Mouse (Mus musculus): ENCODE measurements around the gene Zfp850.
"Not testable (repeated sequence)": the region's sequence is repeated elsewhere in the genome, so short reads cannot be mapped to it uniquely, and the experiment has no call there.

The Zfp850 gene

DNA sequence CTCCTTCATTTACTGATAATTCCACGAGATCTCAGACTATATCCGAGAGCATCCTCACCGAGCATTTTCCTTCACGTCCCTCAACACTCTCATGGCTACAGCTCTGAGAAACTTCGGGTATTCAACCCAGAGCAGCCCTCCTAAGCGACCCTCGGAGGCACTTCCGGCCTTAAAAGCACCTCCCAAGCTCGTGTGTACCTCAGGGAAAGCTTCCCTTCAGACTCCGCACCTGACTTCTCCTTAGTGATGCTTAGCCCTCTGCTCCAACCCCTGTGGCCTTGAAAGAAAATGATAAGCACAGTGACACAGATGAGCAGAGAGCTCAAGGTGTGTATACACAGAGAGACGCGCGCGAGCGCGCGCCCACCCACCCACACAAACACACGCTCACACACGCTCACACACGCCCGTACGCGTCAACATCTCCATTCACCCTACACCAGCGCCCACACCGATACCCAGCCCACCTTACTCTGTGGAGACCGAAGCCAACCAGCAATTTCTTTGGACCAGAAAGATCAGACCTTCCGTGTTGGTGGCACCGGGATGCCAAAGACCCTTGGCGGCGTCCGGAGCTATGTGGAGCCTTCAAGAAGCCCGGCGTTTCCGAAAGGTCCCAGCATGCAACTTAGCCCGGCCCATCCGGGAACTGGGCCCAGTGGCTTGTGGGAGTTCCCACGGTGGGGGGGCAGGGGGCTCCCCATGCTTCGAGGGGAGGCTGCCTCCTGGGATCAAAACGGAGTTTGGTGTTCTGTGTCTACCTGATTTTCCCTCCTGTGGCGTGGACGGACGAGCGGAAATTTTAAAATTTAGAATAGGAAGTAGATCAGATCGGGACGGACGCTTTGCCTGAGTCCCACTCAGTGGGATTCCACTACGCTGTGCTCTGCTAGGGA is at the start of gene Zfp850:
Gene Zfp850, minus strand, starts transcription at position 567 of the 896 bp plus-strand sequence.
- peak; percentile 71 to 72 for DNase-seq (ENCODE audit: low spot score in 2 of 2)

DNA sequence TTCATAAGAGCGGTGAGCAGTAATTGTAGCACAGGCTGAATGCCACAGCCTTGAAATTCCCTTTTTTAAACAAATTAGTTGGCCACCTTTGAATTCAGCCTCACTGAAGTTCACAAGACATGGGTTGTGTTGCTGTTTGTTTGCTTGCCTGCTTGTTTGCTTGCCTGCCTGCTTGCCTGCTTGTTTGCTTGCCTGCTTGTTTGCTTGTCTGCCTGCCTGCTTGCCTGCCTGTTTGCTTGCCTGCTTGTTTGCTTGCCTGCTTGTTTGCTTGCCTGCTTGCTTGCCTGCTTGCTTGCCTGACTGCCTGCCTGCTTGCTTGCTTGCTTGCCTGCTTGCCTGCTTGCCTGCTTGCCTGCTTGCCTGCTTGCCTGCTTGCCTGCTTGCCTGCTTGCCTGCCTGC is 46.1 kb upstream of the Zfp850 start:
- no peak for DNase-seq (ENCODE audit: low spot score in 2 of 2)

DNA sequence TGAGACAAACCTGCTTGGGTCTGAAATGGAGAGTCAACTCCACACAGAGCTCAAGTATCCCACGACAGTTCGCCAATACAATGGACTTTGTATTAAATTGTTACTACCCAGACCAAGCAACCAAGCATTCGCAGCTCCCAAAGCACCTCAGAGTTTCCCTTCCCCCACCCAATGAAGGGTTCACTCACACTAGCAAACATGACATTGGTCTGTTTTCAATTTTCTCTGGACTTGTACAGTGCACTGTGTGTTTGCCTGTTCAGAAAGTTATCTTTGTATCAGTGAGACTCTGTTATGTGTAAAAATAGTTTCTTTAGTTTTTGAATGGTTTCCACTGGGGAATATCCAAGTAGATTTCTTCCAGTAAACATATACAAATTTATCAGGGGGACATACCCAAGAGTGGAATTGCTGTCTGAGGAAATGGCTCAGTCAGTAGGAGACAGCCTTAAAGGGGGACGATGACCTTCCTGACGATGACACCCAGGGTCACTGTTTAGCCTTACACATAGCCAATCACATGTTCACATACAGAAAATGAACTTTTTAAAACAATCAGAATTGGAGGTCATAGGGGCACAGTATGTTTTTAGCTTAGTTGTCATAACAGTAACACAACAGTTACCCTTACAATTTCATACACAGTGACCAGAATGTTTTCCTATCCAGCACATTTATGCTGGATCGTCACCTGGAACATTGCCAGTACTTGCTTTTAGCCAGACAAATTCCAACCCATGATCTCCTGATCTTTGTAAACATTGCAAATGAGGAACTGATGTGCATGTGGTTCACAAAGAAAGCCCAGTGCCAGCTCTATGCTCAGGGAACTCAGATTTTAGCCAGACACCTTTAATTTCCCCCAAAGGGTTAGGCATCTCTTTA is 39.4 kb upstream of the Zfp850 start:
- DNase-seq (ENCODE audit: low spot score in 2 of 2), result no peak

DNA sequence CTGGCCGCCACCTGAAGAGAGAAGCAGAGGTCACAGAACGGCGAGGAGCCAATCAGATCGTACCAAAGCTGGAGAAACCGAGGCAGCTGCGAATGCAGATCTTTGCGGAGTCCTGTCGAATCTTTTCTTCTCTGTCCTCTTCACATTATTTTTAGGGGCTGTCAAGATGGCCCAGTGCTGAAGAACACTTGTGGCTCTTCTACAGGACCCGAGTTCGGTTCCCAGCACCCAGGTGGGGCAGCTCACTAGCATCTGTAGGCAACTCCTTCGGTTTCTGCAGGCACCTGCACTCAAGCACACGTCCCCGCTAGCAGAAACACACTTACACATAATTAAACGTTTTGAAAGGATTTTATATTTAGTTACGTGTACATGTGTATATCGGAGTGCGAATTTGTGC is 36.7 kb upstream of the Zfp850 start:
- DNase-seq (ENCODE audit: low spot score in 2 of 2), result peak in 1 of 2 experiments; percentile 11

DNA sequence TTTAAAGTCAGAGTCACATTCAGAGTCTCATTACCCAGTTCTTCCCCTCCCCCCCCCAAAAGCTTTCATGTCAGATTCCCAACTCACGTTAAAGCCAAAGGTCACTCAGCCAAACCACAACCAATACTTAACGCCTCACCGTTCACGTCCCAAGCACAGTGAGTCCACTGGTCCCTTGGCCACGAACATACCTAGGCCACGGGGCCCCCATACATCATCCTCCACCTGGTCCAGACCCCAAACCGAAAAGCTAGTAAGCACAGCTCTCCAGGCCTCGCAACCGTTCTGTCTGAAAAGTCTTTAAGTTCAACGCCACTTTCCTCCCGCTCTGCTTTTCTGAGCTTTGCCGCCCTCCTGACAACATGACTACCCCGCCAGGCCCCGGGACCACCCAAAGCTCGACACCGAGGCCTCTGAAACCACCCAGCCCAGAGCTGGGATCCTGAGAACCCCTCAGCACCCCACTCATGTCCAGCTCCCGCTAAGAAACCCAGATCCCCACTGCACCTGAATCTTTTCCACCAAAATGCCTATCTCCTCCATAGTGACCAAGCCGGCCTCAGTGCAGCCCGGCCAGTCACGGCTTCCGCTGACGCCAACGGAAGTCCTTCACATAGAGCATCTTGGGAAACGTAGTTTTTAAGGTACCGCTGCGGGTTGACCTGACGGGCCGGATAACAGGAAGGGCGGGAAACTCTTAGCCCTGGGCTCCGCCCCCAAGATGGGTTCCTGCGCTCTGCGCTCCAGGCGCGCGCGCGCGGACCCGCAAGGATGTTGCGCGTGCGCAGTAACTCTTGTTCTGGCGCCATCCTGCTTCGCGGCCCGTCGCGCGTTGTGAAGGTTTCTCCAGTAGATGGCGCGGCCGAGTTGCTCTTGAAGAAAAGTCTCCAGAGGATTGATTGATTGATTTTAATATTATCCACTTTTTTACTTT is 35.8 kb upstream of the Zfp850 start, which contains the start of gene Psmc4:
Gene Psmc4, minus strand, starts transcription at position 626 of the 934 bp plus-strand sequence.
- peak; percentile 99 for DNase-seq (ENCODE audit: low spot score in 2 of 2)

DNA sequence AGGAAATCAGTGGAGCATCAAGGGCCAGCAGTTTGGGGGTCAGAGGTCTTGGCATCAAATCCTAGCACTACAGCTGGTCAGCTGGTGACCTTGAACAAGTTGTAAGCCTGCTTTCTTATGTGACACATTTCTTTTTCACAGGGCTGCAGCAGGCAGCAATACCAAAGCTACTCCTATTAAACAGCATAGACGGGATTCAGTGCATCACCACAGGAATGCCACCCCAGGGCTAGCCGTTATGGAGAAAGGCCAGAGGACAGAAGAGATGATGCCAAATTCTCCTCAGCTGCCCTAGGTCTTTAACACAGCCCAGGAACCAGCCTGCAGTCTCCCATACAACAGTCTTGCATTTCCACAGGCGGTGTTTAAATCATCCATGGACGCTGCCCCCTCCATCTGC is 30.6 kb upstream of the Zfp850 start:
- no peak for DNase-seq (ENCODE audit: low spot score in 2 of 2)

DNA sequence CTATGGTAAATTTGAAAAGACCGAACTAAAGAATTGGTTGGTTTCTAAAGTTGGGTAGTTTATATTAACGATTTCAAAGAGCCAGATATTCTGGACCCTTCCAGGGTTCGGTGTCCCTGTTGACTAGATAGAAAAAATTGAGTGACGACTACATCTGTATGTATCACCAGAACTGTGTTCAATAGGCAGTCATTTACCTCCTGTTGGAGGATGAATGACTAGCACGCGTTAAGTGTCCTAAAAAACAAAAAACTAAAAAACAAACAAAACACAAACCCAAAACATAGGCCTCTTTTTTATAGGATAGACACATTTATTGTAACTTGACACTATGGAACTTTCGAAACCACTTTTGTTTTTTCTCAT is 513 bp upstream of the Zfp850 start:
- DNase-seq (ENCODE audit: low spot score in 2 of 2), result no peak

DNA sequence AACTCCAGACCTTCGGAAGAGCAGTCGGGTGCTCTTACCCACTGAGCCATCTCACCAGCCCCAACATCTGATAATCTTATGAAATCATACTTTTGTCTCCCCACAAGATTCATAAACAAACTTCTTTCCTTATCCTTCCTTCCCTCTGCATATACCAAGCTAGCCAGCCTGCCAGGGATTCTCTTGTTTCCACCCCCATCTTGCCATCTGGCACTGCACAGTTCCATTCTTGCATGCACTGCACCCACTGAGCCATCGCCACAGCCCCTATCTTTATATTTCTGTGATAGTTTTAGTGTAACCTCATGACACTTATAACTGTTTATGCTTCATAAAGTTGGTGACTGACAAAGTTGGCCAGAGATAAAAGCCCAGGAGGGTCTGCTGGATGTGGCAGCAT is 3.6 kb downstream of the Zfp850 start:
- no peak for DNase-seq (ENCODE audit: low spot score in 2 of 2)

DNA sequence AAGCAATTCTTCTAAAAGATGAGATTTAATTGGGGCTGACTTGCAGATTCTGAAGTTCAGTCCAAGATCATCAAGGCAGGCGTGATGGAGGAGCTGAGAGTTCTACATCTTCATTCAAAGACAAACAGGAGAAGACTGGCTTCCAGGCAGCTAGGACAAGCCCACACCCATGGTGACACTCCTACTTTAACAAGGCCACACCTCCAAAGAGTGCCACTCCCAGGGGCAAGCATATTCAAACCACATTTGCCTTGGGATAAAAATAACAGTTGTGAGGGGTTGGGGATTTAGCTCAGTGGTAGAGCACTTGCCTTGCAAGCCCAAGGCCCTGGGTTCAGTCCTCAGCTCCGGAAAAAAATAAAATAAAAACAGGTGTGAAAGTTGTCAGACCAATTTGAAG is 31.7 kb downstream of the Zfp850 start:
- DNase-seq (ENCODE audit: low spot score in 2 of 2), result no peak

DNA sequence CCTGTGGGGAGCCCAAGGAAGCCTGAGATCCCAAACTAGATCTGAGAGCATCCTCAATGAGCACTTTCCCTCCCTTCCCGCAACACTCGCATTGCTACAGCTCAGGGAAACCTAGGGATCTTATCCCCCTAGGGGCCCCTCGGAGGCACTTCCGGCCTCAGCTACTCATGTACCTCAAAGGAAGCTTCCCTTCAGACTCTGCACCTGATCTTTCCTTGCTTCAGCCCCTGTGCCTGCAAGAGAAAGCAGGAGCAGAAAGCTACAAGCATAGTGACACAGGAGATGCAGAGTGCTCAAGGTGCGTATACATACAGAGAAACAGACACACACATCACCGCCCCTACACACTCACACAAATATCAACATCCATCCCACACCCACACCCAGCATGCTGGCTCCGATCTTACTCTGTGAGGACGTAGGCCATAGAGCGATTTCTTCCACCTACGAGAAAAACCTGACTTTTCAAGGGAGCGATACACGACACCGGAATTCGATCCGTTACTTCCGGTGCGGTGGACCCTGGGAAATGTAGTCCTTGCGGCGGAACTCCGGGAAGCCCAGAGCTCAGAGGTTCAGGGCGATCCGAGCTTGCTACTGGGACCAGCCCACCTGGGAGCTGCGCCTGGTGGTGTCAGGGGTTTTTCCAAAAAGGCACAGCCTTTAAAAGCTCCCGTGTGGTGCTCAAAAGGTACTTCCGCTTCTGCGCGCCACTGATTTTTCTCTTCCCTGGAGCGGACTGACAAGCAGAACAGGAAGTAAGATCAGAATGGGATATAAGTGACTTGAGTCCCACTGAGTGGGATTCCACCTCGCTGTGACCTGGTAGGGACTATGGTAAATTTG is 35.0 kb downstream of the Zfp850 start, which contains the start of gene Zfp780b:
Gene Zfp780b, minus strand, starts transcription at position 489 of the 846 bp plus-strand sequence.
- peak; percentile 63 to 72 for DNase-seq (ENCODE audit: low spot score in 2 of 2)

DNA sequence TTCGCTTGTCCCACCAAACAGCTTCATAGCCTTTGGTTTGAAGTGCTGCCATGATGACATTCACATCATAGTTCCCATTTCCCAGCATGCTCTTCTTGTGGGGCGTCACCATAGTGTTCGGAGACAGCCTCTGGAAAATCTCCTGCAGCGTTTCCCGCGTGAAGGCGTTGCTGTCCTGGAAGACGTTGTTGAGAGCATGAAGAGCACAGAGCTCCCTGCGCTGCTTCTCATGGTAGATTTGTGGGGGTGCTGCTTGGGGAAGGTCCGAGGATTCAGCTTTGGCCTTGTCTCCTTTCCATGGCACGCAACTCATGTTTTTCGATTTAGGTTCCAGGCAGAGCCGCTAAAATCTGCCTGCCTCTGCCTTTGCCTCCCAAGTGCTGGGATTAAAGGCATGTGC is 64.5 kb downstream of the Zfp850 start:
- DNase-seq (ENCODE audit: low spot score in 2 of 2), result not testable (repeated sequence)

DNA sequence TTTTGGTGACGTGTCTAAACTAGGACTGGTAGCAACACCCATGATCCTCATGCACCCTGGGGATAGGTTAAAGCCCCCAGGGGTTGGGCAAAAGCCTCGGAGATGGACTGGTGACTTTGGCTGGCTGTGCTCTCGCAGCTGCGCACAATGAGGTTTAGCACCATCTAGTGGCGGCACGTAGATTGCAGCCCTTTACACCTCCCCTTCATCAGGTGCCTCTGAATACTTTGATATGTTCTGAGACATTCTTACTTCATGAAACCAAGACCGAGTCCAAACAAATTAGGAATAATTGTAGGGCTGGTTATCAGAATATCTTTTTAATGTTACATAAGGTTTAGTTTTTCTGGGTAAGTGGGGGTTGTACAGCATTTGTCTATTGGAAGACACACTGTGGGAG is 72.0 kb downstream of the Zfp850 start:
- DNase-seq (ENCODE audit: low spot score in 2 of 2), result peak in 1 of 2 experiments; percentile 8
